Mouse (Mus musculus) liver, embryonic 14 days (tissue): ENCODE results near the gene Selenos. TPM values are rescaled to one million over a fixed set of nuclear protein-coding genes. Genes with fewer than 3 reads are reported as not detected.

Source experiments
- polyA plus RNA-seq: library from polyadenylated mRNA; depleted of rRNA; stranded (reverse); fragments of >200 nt; gene quantifications from 2 replicates; pipeline ENCODE4 v1.2.3, GENCODE M21; 2012; rRNA removed

Gene Selenos
- polyA plus RNA-seq, result 41.6 and 45.1 TPM in 2 replicates

DNA sequence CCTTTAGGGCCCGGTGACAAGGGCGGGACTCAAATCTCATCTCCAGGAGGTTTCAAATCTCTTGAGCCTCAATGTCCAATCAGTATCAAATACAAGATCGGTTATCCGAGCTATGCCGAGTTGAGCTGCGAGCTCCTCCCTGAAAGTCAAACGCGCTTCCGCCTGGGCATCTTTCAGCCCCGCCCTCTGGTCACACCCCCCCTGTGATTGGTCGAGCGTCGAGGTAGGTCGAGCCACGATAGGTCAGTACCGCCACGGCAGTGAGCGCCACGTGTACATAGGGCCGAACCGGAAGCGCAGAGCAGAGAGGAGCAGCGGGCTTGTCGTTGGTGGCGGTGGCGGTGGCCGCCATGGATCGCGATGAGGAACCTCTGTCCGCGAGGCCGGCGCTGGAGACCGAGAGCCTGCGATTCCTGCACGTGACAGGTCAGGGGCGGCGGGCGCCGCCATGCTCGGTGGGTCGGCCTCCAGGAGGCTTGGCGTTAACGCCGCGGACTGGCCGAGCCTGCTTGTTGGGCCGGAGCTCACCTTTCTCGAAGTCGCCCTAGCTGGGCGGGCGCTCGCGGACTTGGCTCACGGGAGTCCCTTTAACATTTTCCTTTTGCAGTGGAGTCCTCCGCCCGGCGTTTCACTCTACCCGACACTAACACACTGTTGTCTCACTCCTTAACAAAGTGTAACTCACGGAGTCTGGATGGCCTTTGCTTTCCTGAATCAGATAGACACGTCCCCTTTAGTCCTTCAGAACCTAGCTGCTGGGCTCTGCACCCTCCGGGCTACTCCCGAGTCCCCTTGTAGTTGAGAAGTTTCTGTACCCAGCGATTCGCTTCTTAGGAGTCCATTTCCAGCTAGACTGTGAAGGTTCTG, at the start of gene Selenos:
Gene Selenos (plus strand): TSS at position 286 of the 867 bp plus-strand sequence.

DNA sequence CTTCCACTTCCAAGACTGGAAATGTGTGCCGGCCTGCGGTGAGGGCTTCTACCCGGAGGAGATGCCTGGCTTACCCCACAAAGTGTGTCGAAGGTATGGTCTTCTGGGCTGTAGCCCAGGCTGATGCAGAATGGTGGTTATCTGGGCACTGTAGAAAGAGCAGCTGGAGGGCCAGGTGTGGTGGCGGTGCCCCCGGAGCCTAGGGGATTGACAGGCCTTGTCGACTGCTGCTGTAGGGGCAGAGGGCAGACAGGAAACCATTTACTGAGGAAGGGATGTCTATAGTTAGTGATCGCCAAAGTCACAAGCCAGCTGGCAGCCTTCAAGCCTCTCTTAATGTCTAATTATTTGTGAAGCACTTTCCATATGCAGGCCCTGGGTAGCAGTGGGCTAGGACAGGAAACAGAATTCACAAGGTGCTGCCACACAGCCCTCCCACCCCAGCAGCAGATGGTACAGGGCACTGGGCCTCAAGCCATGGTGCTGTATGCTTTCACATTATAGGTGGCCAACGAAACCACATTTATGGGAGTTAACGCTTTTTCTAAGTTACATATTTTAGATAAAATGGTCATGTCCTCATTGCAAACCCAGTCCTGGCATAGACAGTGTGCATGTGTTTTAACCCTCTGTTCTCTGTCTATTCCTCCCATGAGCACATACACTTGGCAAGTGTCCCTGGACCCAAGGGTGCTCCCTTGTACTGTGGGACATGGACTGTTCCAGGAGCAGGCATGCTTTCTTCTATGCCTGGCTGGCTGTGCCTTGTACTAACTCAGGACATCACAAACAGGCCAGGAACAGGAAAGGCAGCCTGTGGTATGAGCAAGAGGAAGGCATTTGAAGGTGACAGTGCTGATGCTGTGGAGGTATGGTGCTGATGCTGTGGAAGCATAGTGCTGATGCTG, 35.6 kb upstream of the Selenos start, which contains the start of gene Gm45213:
Gene Gm45213 (plus strand): TSS at position 51 of the 908 bp plus-strand sequence.

GRCm38 (mm10) chr7:66058703-66059102, 20.7 kb upstream of the Selenos start, which contains the start of gene Snrpa1:
Snrpa1 (plus strand) TSS chr7:66059003.

GRCm38 (mm10) chr7:66108961-66109854, 29.8 kb downstream of the Selenos start, which contains the start of gene Chsy1:
Chsy1 (plus strand) TSS chr7:66109515.

Other genes starting within 250 kb of the Selenos start
- gene Pcsk6, start 217.9 kb upstream of the Selenos start, polyA plus RNA-seq, result 1.3 and 1.4 TPM in 2 replicates
- gene Gm45213, start 36.0 kb upstream of the Selenos start, polyA plus RNA-seq, result not detected in 2 replicates
- 46.5 and 48.1 TPM in 2 replicates for gene Snrpa1, start 20.6 kb upstream of the Selenos start, polyA plus RNA-seq
- gene Chsy1, start 29.9 kb downstream of the Selenos start, polyA plus RNA-seq, result 8.4 and 8.9 TPM in 2 replicates